Mouse (Mus musculus) kidney, embryonic 15.5 days (tissue): Measurements from ENCODE around the gene Parvg. TPM values are rescaled to one million over a fixed set of nuclear protein-coding genes. Genes with fewer than 3 reads are reported as not detected.

Experiments
- ATAC-seq: fragments of 200-750 bp; cut with Nextera tagmentation; replicated peaks from 2 replicates; pipeline ENCODE4 v1.8.0; 2017; ENCODE audit warnings: moderate TSS enrichment; ENCODE audit not compliant: low FRiP score
- H3K27ac ChIP-seq: fragments of 300-500 bp; sonication (generic); 2 replicates; pipeline ENCODE4 v1.5.1; 2015; ENCODE audit warnings: mild to moderate bottlenecking, inconsistent platforms
- H3K27me3 ChIP-seq: fragments of 300-500 bp; sonication (generic); 2 replicates; pipeline ENCODE4 v1.6.1; 2015; ENCODE audit warnings: inconsistent platforms
- H3K36me3 ChIP-seq: fragments of 300-500 bp; sonication (generic); 2 replicates; pipeline ENCODE4 v1.6.1; 2015; ENCODE audit warnings: inconsistent platforms
- H3K4me1 ChIP-seq: fragments of 300-500 bp; sonication (generic); 2 replicates; pipeline ENCODE4 v1.6.1; 2015; ENCODE audit warnings: inconsistent platforms
- H3K4me2 ChIP-seq: fragments of 300-500 bp; sonication (generic); 2 replicates; pipeline ENCODE4 v1.6.1; 2015; ENCODE audit warnings: moderate library complexity, mild to moderate bottlenecking, inconsistent platforms
- H3K4me3 ChIP-seq: fragments of 300-500 bp; sonication (generic); replicated peaks from 2 replicates; pipeline ENCODE4 v1.5.1; 2015; ENCODE audit warnings: mild to moderate bottlenecking, inconsistent platforms
- H3K9ac ChIP-seq: fragments of 300-500 bp; sonication (generic); 2 replicates; pipeline ENCODE4 v1.6.1; 2015; ENCODE audit warnings: mild to moderate bottlenecking, inconsistent platforms
- H3K9me3 ChIP-seq: fragments of 300-500 bp; sonication (generic); replicated peaks from 2 replicates; pipeline ENCODE4 v1.6.1; 2016; ENCODE audit warnings: inconsistent platforms
- WGBS: fragments of 180-500 bp; shearing (Covaris S2); methylation state at CpG from one replicate; pipeline ENCODE4 v1.1.7; 2015; ENCODE audit warnings: mixed read lengths; 5-methylcytosine and 5-hydroxymethylcytosine counted together
- polyA plus RNA-seq: library from polyadenylated mRNA; unstranded; fragments of >200 nt; fragmentation: Nextera tagmentation; extraction: Ambion mirVana; gene quantifications from 2 replicates; pipeline ENCODE4 v1.2.1, GENCODE M21; 2015

The Parvg gene
- polyA plus RNA-seq, 1 experiment from 2014 or later, result 1.4 TPM

DNA sequence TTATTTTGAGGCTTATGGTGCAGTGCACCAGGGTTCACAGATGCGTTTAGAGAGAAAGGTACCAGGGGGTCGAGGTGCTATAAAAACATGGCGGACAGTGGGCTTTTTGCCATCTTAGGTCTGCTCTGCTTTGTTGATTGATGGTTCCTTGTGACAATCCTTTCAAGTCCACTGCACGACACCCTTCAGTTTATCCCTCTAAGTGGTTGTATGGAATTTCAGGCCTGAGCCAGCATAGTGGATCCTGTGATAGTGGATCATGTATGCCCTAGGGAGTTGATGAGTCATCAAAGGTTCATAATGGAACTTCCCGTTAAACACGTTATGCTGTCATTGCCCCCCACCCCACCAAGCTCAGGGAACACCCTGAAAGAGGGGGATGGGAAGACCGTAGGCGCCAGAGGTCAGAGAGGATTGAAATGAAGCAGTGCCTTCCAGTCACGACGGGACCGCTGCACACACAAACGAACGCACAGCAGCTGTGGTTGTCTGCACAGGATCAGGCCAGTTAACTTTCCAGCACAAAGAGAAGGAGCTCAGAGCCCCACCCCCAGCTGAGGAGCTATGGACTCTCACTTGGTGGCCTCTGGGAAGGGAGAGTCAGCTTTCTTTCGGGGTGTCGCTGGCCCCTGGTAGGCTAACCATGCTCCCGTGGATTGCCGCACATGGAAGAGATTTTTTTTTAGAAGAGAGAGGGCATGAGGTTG is 42.0 kb downstream of the Parvg start:
- H3K27me3 ChIP-seq, result peaks cover 4% of the 10 kb centered on the region; the same call in 1 of the 2 replicates
- H3K27ac ChIP-seq, result peak overlapping the region; percentile 19; the same call in 1 of the 2 replicates
- peak; percentile 46; the same call in 1 of the 2 replicates for ATAC-seq
- H3K9me3 ChIP-seq, result no peaks in the 10 kb centered on the region
- H3K4me1 ChIP-seq, result peaks cover 13% of the 10 kb centered on the region
- no peaks in the 10 kb centered on the region for H3K36me3 ChIP-seq
- no peak overlapping the region for H3K4me2 ChIP-seq
- no peak overlapping the region for H3K4me3 ChIP-seq
- WGBS, result 32% methylated on average over 17 of the region's 17 CpGs
- no peak overlapping the region for H3K9ac ChIP-seq

DNA sequence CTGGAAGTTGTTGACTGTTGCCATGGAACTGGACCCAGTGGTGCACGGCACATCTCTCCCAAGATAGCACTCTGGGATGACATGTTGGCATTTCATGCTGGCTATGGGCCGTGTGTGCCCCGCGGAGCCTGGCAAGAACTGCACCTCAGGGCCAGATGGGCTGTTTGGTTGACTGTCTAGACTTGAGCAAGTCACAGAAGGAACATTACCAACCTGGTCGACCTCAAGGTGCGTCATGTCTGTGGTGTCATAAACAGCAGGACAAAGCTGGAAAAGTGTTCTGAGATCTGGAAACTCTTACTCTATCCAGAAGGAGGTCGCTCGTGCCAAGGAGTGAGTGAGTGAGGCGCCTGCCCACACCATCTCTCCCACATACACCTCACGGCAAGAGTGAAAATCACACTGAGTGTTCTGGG is 42.8 kb downstream of the Parvg start:
- no peak for ATAC-seq
- no peaks in the 10 kb centered on the region for H3K27me3 ChIP-seq
- H3K9me3 ChIP-seq, result no peaks in the 10 kb centered on the region
- no peak overlapping the region for H3K9ac ChIP-seq
- peaks cover 12% of the 10 kb centered on the region for H3K4me1 ChIP-seq
- H3K4me3 ChIP-seq, result no peak overlapping the region
- no peak overlapping the region for H3K4me2 ChIP-seq
- 88% methylated on average over 10 of the region's 10 CpGs for WGBS
- H3K27ac ChIP-seq, result no peak overlapping the region
- no peaks in the 10 kb centered on the region for H3K36me3 ChIP-seq

DNA sequence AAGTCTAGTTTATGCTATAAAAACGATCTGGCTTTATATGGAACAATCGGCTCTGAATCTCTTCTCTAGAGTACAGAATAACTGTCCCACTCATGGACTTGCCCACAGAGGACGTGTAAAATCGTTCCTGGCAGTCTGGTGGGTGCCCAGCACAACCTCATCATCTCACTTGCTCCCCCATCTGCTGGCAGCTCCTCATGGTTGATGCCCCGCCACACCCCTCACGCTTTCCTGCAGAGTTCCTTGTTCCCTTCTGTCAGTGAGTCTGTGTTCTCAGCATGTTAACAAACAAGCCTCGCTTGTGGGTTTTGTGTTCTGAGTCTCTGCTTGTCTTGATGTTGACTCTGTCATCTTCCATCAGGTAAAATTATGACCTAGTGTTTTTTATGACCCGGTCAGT is 43.6 kb downstream of the Parvg start:
- Histone ChIP-seq H3K27me3 (no peaks in the 10 kb centered on the region), H3K9ac (no peak overlapping the region), H3K27ac (no peak overlapping the region), H3K4me3 (no peak overlapping the region), H3K9me3 (no peaks in the 10 kb centered on the region), H3K4me2 (no peak overlapping the region), H3K4me1 (peaks cover 12% of the 10 kb centered on the region), H3K36me3 (no peaks in the 10 kb centered on the region)
- ATAC-seq, result no peak
- WGBS, result 80% methylated on average over 8 of the region's 8 CpGs

DNA sequence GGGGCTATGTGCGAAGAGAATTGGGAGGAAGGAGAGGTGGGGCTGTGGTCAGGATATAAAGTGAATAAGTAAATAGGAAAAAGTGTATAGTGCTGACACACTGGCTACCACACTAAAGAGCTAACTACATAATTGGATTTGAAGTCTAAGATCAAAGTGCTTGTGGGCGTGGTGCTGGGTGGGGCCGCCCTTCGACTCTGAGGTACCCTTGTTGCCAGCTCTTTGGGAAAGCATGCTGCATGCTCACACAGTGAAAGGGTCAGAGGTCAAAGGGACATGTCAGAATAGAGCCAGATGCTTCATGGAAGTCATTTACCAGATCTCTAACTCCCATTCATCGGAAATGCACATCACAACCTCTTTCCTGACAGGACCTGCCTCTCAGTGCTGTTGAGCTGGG is 49.0 kb downstream of the Parvg start:
- no peak overlapping the region for H3K9ac ChIP-seq
- ATAC-seq, result no peak
- H3K4me1 ChIP-seq, result no peaks in the 10 kb centered on the region
- no peak overlapping the region for H3K4me3 ChIP-seq
- H3K9me3 ChIP-seq, result peaks cover 8% of the 10 kb centered on the region
- H3K27me3 ChIP-seq, result no peaks in the 10 kb centered on the region
- no peaks in the 10 kb centered on the region for H3K36me3 ChIP-seq
- WGBS, result 61% methylated on average over 5 of the region's 5 CpGs
- H3K27ac ChIP-seq, result no peak overlapping the region
- no peak overlapping the region for H3K4me2 ChIP-seq

DNA sequence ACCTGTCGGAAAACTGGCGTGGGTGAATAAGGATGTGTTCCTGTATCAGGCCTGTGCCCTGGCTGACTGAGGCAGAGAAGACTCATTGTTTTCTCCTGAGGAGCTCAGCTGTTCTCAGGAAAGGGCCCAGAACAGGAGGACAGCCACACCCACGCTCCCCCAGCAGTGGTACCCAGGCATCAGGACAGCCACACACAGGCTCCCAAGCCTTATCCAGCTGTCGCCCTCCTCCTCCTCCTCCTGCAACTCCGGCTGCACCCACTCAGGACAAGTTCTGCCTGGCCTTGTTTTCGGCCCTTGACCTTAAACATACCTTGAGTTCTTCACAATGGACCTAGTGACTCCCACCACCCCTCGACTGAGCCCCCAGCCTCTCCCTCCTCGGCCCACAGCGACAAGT is 54.9 kb downstream of the Parvg start:
- WGBS, result 75% methylated on average over 9 of the region's 9 CpGs
- ATAC-seq, result no peak

DNA sequence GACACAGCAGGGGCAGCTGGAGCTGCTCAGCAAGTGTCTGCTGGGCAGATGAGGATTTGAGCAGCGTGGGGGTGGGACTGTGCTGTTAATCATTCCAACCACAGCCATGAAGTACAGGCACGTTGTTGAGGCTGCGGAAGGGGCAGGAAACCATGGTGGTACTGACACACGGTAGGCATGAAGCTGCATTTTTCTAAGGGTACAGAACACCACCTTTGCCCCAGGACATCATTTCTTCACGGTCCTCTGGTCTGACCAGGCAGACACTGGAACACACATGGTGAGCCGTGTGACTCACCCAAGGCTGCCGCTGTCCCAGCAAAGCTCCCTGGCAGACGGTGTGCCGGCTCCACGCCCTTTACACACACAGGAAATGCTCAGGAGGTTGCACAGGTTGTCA is 56.4 kb downstream of the Parvg start:
- H3K9ac ChIP-seq, result no peak overlapping the region
- ATAC-seq, result peak; percentile 55; the same call in 1 of the 2 replicates
- H3K4me2 ChIP-seq, result no peak overlapping the region
- H3K4me1 ChIP-seq, result peaks cover 20% of the 10 kb centered on the region
- 0 out of 2 replicates have a peak overlapping the region, but pooled peaks have one; percentile 13 for H3K27ac ChIP-seq
- peaks cover under 1% of the 10 kb centered on the region; the same call in 1 of the 2 replicates for H3K9me3 ChIP-seq
- no peaks in the 10 kb centered on the region for H3K36me3 ChIP-seq
- WGBS, result 28% methylated on average over 10 of the region's 10 CpGs
- no peak overlapping the region for H3K4me3 ChIP-seq
- no peaks in the 10 kb centered on the region for H3K27me3 ChIP-seq

More for the DNA sequence above, 54.9 kb downstream of the Parvg start:
- Histone ChIP-seq H3K27me3 (no peaks in the 10 kb centered on the region), H3K9ac (no peak overlapping the region), H3K4me3 (no peak overlapping the region), H3K4me1 (peaks cover 20% of the 10 kb centered on the region), H3K9me3 (peaks cover 8% of the 10 kb centered on the region), H3K4me2 (no peak overlapping the region), H3K27ac (no peak overlapping the region), H3K36me3 (no peaks in the 10 kb centered on the region)

DNA sequence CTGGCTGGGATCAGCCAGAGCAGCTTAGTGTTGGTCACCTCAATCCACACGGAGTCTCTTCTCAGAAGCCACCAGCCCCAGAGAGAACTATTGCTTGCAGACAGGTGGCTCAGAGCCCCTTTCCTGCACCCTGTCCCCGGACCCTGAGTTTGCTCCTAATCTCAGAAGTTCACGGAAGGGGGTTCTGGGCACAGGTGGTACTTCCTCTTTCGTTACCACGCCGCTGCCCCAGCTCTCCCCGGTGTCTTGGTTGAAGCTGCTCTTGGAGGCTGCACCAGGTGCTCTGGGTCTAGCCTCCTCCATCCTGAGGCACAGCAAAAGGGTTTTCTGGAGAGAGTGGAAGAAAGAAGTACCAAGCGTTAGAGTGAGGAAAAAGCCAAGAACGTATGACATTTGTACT is 60.2 kb downstream of the Parvg start:
- Histone ChIP-seq H3K27ac (no peak overlapping the region), H3K9me3 (peaks cover 4% of the 10 kb centered on the region), H3K27me3 (no peaks in the 10 kb centered on the region), H3K36me3 (no peaks in the 10 kb centered on the region), H3K4me3 (no peak overlapping the region), H3K4me2 (no peak overlapping the region), H3K4me1 (peaks cover 16% of the 10 kb centered on the region), H3K9ac (no peak overlapping the region)
- WGBS, result 90% methylated on average over 9 of the region's 9 CpGs
- ATAC-seq, result no peak

DNA sequence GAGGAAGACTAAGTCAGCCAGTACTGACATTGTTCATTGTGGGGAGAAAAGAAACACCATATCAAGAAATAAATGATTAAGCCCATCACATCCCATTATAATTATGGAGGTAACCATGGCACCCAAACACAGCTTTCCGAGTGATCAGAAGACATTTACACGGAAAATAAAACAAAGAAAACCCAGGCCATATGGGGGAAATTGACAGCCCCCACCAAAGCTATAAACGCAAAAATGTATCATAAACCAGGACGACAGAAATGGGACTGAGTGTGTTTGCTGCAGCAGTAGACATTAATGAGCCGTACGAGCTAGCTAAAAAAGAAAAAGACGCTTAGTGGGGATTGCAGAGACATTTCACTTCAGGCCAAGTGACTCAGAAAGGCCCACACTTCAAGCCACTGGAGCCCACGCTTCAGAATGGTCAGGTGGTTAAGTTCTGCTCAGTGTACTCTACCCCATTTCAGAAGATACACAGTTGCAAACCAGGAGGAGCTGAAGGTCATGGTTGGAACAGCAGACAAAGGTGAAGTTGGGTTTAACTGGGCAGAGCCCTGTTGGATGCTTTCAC is 62.3 kb downstream of the Parvg start:
- Histone ChIP-seq H3K4me3 (no peak overlapping the region), H3K36me3 (no peaks in the 10 kb centered on the region), H3K27ac (no peak overlapping the region), H3K4me2 (no peak overlapping the region), H3K27me3 (no peaks in the 10 kb centered on the region), H3K4me1 (no peaks in the 10 kb centered on the region; the same call in 1 of the 2 replicates), H3K9me3 (peaks cover 4% of the 10 kb centered on the region), H3K9ac (no peak overlapping the region)
- WGBS, result 85% methylated on average over 8 of the region's 8 CpGs
- no peak for ATAC-seq

DNA sequence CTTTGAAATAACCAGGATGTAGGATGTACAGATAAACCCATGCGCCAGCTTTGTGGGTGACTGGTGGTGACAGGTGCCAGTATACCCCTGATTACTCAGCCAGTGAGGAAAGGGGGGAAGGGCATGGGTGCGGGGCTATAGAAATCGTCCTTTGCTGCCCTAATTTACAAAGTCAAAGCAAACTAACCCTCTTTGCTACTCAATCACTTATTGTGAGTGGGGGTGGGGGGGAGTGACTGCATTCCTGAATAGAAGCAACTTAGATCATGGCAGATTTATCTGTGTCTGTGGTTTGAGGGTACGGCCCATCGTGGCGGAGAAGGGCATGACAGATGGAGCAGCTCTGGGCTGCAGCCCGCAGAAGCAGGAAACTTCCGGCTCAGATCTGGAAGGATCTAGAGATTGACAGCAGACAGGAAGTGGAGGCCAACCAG is 64.9 kb downstream of the Parvg start:
- peaks cover 4% of the 10 kb centered on the region for H3K9me3 ChIP-seq
- no peak overlapping the region for H3K9ac ChIP-seq
- H3K4me2 ChIP-seq, result no peak overlapping the region
- H3K36me3 ChIP-seq, result no peaks in the 10 kb centered on the region
- H3K4me3 ChIP-seq, result no peak overlapping the region
- no peaks in the 10 kb centered on the region for H3K27me3 ChIP-seq
- H3K27ac ChIP-seq, result no peak overlapping the region
- 80% methylated on average over 8 of the region's 8 CpGs for WGBS
- no peak for ATAC-seq
- peaks cover 13% of the 10 kb centered on the region for H3K4me1 ChIP-seq

DNA sequence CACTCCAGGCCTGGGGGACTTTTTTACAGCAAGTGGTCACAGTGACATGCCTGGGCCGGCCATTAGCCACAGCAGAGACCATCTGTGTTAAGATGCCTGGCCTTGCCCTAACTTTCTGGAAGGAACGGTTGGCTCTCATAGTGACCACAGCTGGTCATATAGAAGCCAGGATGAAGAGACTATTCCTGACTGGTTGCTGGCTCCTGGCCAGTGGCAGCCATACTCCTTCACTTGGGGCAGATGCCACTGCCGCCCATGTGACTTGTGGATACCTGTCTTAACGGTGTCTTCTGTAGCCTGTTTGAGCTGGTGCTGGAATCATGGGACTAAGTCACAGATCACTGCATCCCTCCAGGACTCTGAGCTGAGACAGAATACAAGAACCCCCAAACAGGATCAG is 68.3 kb downstream of the Parvg start:
- H3K9me3 ChIP-seq, result peaks cover 4% of the 10 kb centered on the region
- H3K9ac ChIP-seq, result no peak overlapping the region
- no peaks in the 10 kb centered on the region for H3K36me3 ChIP-seq
- no peak for ATAC-seq
- H3K27me3 ChIP-seq, result no peaks in the 10 kb centered on the region
- H3K4me1 ChIP-seq, result peaks cover 38% of the 10 kb centered on the region
- H3K4me2 ChIP-seq, result no peak overlapping the region
- H3K27ac ChIP-seq, result no peak overlapping the region
- WGBS, result 91% methylated on average over 4 of the region's 4 CpGs
- H3K4me3 ChIP-seq, result no peak overlapping the region
